ENCODE assay signal across 21 mouse cellular contexts in genomic region chr19:57084520-57085166, GRCm38 (mm10).
DNase-seq lines count a peak whose midpoint lies in the region; ATAC-seq lines count a peak whose summit lies in the region.
"Had no signal": no experiment of that assay in that cellular context is flagged by ENCODE, and none has a peak within 500 bp of the region (broad histone marks: within the 10 kb centered on the region; RNA-seq: fewer than 3 reads in every experiment).

No protein-coding gene starts in this region.

- H3K4me1 ChIP-seq in hindbrain, embryonic 16.5 days (ENCODE audit: control insufficient read depth, insufficient read depth, low read depth, low read length), result no peaks in the 10 kb centered on the region; the same call in none of the 2 replicates
- H3K4me1 ChIP-seq in hindbrain, embryonic 10.5 days (replicated peaks), result peaks cover 16% of the 10 kb centered on the region
- H3K4me1 ChIP-seq: midbrain, embryonic 15.5 days had no signal

- no peaks in the 10 kb centered on the region for H3K9me3 ChIP-seq in hindbrain, embryonic 16.5 days (ENCODE audit: control insufficient read depth, low read length)
- peaks cover 5% of the 10 kb centered on the region; the same call in 1 of the 2 replicates for H3K9me3 ChIP-seq in hindbrain, embryonic 10.5 days
- H3K9me3 ChIP-seq: midbrain, embryonic 15.5 days had no signal

- no peak for DNase-seq in hindbrain, embryonic 10.5 days (ENCODE audit: low spot score)
- peak; percentile 26 for DNase-seq in A20 (ENCODE audit: low read depth, low spot score)
- peak; percentile 94 to 98 for DNase-seq in cerebellum, adult 18-20 months
- peak; percentile 98 to 99 for DNase-seq in cerebellum, postnatal 25 days
- DNase-seq in c-Kit-positive CD71-positive TER-119-positive erythroid progenitor cells, embryonic 14.5 days (ENCODE audit: low spot score), result no peak
- no peak for DNase-seq in ovary, postnatal 10 days (ENCODE audit: low spot score)
- DNase-seq in yolk sac, embryonic 10.5 days (ENCODE audit: low spot score), result no peak
- DNase-seq: B cell, adult 2 months; heart, adult 18-20 months; kidney, adult 8-10 months; kidney, postnatal 25 days; lung, adult 18-20 months; lung, postnatal 14 days; right cerebral cortex, postnatal 4 days; thymus, postnatal 4 days had no signal

- no peaks in the 10 kb centered on the region for H3K27me3 ChIP-seq in hindbrain, embryonic 16.5 days (replicated peaks; ENCODE audit: control insufficient read depth, insufficient read depth, low read length)
- no peaks in the 10 kb centered on the region for H3K27me3 ChIP-seq in hindbrain, embryonic 10.5 days (ENCODE audit: insufficient read depth, poor library complexity, severe bottlenecking)
- H3K27me3 ChIP-seq: midbrain, embryonic 15.5 days; neural tube, embryonic 15.5 days had no signal

- WGBS in hindbrain, embryonic 16.5 days, result 81% methylated on average over 5 of the region's 5 CpGs
- WGBS in hindbrain, embryonic 10.5 days, result 88% methylated on average over 5 of the region's 5 CpGs

- H3K4me3 ChIP-seq in hindbrain, embryonic 16.5 days (ENCODE audit: low read length), result no peak overlapping the region
- no peak overlapping the region for H3K4me3 ChIP-seq in hindbrain, embryonic 10.5 days
- H3K4me3 ChIP-seq: forebrain, embryonic 10.5 days; midbrain, embryonic 15.5 days; neural tube, embryonic 15.5 days had no signal

- peak overlapping the region; percentile 32; the same call in 1 of the 2 replicates for H3K27ac ChIP-seq in hindbrain, embryonic 16.5 days (ENCODE audit: low read depth, low read length)
- H3K27ac ChIP-seq in hindbrain, embryonic 10.5 days, result no peak overlapping the region
- H3K27ac ChIP-seq: forebrain, embryonic 10.5 days; midbrain, embryonic 15.5 days; neural tube, embryonic 15.5 days had no signal

- no peak overlapping the region for H3K4me2 ChIP-seq in hindbrain, embryonic 16.5 days (ENCODE audit: low read length)
- H3K4me2 ChIP-seq: liver, embryonic 11.5 days; midbrain, embryonic 15.5 days; neural tube, embryonic 15.5 days had no signal

- peaks cover 2% of the 10 kb centered on the region; the same call in 1 of the 2 replicates for H3K36me3 ChIP-seq in hindbrain, embryonic 16.5 days (ENCODE audit: control insufficient read depth, insufficient read depth, low read length)
- no peaks in the 10 kb centered on the region for H3K36me3 ChIP-seq in hindbrain, embryonic 10.5 days
- H3K36me3 ChIP-seq: forebrain, embryonic 10.5 days; midbrain, embryonic 15.5 days; neural tube, embryonic 15.5 days had no signal

- no peak overlapping the region for H3K9ac ChIP-seq in hindbrain, embryonic 16.5 days (ENCODE audit: low read depth, low read length)
- H3K9ac ChIP-seq: midbrain, embryonic 15.5 days; neural tube, embryonic 15.5 days had no signal

- ATAC-seq in hindbrain, embryonic 16.5 days, result no peak
- ATAC-seq: inflammation-experienced regulatory T-cells, adult 6 months; midbrain, embryonic 15.5 days had no signal

Comparison
In these comparisons a context has a peak if more than half of its experiments do, and no peak if none do; other contexts are left out.
1. DNase-seq: peak in A20 (single experiment), cerebellum, adult 18-20 months (2 of 2) and cerebellum, postnatal 25 days (2 of 2); none in hindbrain, embryonic 10.5 days (single experiment), c-Kit-positive CD71-positive TER-119-positive erythroid progenitor cells, embryonic 14.5 days (single experiment), ovary, postnatal 10 days (single experiment) and yolk sac, embryonic 10.5 days (single experiment).